Mouse (Mus musculus) gastrocnemius, postnatal 14 days (tissue): ENCODE results near the gene Rab13. TPM values are rescaled to one million over a fixed set of nuclear protein-coding genes. Genes with fewer than 3 reads are reported as not detected.

ENCODE experiments used
- microRNA-seq, 2 experiments: library from miRNA; unstranded; fragments of <30 nt; microRNA quantifications; one replicate each; pipeline ENCODE4 v1.2.0; 2021
- total RNA-seq, 2 experiments: library from RNA; stranded (reverse); gene quantifications; 2 replicates each; pipeline ENCODE4 v1.2.3; 2021

The Rab13 gene
- total RNA-seq, 2 experiments from 2014 or later, result 10.8 to 11.8 TPM

Small RNA genes lying within 50 kb of the gene (microRNA-seq; reads per million reads assigned to microRNA genes)
- gene Mir7012, result 0 reads per million in 2 experiments

Other genes with a start within 250 kb of the Rab13 start
- 10 to 100 TPM; 45.2 to 50.2 TPM for gene Hax1, start 214.9 kb upstream of the Rab13 start, total RNA-seq
- 10 to 100 TPM; 46.8 to 56.9 TPM for gene 4933434E20Rik, start 162.1 kb upstream of the Rab13 start, total RNA-seq
- gene Ubap2l, start 161.1 kb upstream of the Rab13 start, total RNA-seq, result 10 to 100 TPM; 90.4 to 95.0 TPM
- gene Tpm3, start 141.0 kb upstream of the Rab13 start, total RNA-seq, result 100 to 1,000 TPM; 346 to 601 TPM
- under 1 TPM; 0.04 to 0.08 TPM for gene Nup210l, start 109.6 kb upstream of the Rab13 start, total RNA-seq
- gene Rps27, start within 50 bp of the Rab13 start, total RNA-seq, result 100 to 1,000 TPM; 889 to 951 TPM
- 10 to 100 TPM; 41.6 to 47.5 TPM for gene Jtb, start 17.9 kb downstream of the Rab13 start, total RNA-seq
- gene Creb3l4, start 29.8 kb downstream of the Rab13 start, total RNA-seq, result under 1 TPM; 0.27 to 0.39 TPM
- 10 to 100 TPM; 57.8 to 62.7 TPM for gene Slc39a1, start 34.5 kb downstream of the Rab13 start, total RNA-seq
- gene Crtc2, start 40.5 kb downstream of the Rab13 start, total RNA-seq, result 10 to 100 TPM; 13.5 to 14.1 TPM
- gene Dennd4b, start 51.5 kb downstream of the Rab13 start, total RNA-seq, result 10 to 100 TPM; 44.8 to 45.3 TPM
- 10 to 100 TPM; 41.5 to 43.2 TPM for gene Gatad2b, start 79.5 kb downstream of the Rab13 start, total RNA-seq
- gene Slc27a3, start 176.2 kb downstream of the Rab13 start, total RNA-seq, result 1 to 10 TPM; 1.9 to 2.3 TPM
- gene Ints3, start 219.9 kb downstream of the Rab13 start, total RNA-seq, result 10 to 100 TPM; 15.7 to 17.7 TPM